Mouse (Mus musculus) R1 (cell line): Measurements from ENCODE around the gene Ephx1.
A peak's percentile ranks its signal among the peaks of the same experiment; 100 is the strongest.
"Not testable (repeated sequence)": the region's sequence is repeated elsewhere in the genome, so short reads cannot be mapped to it uniquely, and the experiment has no call there.

Source experiments
- DNase-seq: peaks from one replicate; pipeline ENCODE4 v3.0.0-alpha.2; 2018; ENCODE audit warnings: low read depth, low spot score

The Ephx1 gene

GRCm38 (mm10) chr1:180937631-180938030 lies 83.1 kb downstream of the Ephx1 start:
- DNase-seq, result not testable (repeated sequence)

DNA sequence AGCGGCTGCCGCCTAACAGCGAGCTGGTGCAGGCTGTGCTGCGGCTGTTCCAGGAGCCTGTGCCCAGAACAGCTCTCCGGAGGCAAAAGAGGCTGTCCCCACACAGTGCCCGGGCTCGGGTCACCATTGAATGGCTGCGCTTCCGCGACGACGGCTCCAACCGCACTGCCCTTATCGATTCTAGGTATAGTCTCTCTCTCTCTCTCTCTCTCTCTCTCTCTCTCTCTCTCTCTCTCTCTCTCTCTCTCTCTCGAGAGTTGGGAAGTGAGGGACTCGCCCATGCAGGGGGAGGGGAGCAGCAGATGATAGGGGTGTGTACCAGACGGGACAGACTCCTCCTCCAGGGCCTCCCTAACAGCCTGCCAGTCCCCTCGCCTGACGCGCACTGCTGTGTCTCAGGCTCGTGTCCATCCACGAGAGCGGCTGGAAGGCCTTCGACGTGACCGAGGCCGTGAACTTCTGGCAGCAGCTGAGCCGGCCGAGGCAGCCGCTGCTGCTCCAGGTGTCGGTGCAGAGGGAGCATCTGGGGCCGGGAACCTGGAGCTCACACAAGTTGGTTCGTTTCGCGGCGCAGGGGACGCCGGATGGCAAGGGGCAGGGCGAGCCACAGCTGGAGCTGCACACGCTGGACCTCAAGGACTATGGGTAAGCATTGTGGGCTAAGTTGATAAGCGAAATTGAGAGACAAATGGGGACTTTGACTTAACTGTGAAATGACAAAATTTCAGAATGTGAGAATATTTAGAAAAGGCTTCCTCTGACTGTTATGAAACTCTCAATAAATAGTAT lies 83.9 kb downstream of the Ephx1 start:
- DNase-seq, result peak; percentile 74

GRCm38 (mm10) chr1:180934467-180935419 lies 86.0 kb downstream of the Ephx1 start, which contains the start of gene Lefty1:
Lefty1 (plus strand) TSS chr1:180935022.
- peak; percentile 36 for DNase-seq

DNA sequence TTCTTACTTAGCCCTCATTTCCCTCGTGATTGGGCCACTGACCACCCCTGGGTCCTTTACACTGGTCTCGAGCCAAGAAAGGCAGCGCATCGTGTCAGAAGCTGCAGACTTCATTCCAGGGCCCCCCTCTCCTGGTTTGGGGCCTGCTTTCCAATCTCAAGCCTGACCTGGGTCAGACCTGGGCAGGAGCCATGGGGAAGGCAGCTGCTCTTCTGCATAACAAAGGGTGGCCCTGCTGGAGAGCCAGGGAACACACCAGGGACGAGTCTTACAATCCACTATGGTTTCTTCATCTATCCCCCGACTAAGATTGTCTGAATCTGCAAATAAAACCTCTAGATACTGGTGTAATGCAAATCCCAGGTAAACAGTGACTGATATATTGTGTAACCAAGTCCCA lies 87.0 kb downstream of the Ephx1 start:
- DNase-seq, result peak; percentile 75

DNA sequence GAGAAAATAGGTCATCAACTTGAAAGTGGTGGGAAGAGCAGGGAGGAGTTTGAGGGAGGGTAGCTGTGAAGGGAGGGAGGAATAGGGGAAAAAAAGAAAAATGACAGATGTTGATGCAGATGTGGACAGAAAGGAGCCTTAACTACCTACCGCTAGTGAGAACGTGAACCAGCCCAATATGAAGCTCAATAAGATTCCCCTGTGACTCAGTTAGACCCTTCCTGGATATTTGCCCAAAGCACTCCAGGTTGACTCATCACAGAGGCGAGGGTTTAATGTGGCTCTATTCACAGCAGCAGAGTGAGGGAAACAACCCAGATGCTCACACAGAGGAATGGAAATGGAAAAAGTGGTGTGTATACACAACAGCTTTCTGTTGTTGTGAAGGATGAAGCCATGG lies 89.6 kb downstream of the Ephx1 start:
- no peak for DNase-seq

DNA sequence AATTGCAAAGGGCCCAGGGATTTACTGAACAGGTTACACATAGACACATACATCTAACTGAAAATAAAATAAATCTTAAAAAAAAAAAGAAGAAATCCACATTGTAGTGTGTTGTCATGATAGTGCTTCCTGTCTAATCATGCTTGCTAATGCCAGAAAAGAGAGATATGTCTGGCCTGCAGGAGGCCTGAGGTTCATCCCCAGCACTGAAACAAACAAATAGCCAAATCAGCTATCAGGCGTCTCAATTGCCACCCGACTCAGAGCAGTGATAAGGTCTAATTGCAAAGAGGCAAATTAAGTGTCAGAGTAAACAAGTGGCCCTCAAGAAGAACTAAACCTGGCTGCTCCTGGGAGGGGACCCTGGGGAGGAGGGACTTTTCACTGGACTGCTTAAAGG lies 91.1 kb downstream of the Ephx1 start:
- no peak for DNase-seq

- no peak for DNase-seq
Measured at GRCm38 (mm10) chr1:180926286-180926685, 94.4 kb downstream of the Ephx1 start.
